Mouse (Mus musculus): ENCODE results near the gene Alkbh8.

GRCm38 (mm10) chr9:3404372-3404771 is 69.4 kb downstream of the Alkbh8 start:
- TF ChIP-seq CTCF (IDR thresholded peaks at IDR 0.05) = no peak
- TF ChIP-seq EP300 (IDR thresholded peaks at IDR 0.05) = no peak

Data from lung, postnatal 0 days (tissue).